Mouse (Mus musculus): ENCODE measurements around the gene Il17rd.
A peak's percentile ranks its signal among the peaks of the same experiment; 100 is the strongest.

Il17rd gene

GRCm38 (mm10) chr14:27048231-27048956 lies 9.7 kb downstream of the Il17rd start:
- DNase-seq, result no peak

- DNase-seq, result no peak
These were observed 11.3 kb downstream of the Il17rd start for GRCm38 (mm10) chr14:27050043-27050442.

GRCm38 (mm10) chr14:27050560-27051510 lies 12.1 kb downstream of the Il17rd start:
- no peak for DNase-seq

- DNase-seq, result no peak
These were observed 12.8 kb downstream of the Il17rd start for GRCm38 (mm10) chr14:27051511-27051895.

GRCm38 (mm10) chr14:27058535-27059223 lies 19.9 kb downstream of the Il17rd start:
- no peak for DNase-seq

GRCm38 (mm10) chr14:27059224-27059558 lies 20.4 kb downstream of the Il17rd start:
- no peak for DNase-seq

- no peak for DNase-seq
These were observed 24.6 kb downstream of the Il17rd start for GRCm38 (mm10) chr14:27063338-27063737.

GRCm38 (mm10) chr14:27066171-27066929 lies 27.6 kb downstream of the Il17rd start:
- DNase-seq, result no peak

- no peak for DNase-seq
These were observed 29.1 kb downstream of the Il17rd start for GRCm38 (mm10) chr14:27067866-27068271.

- DNase-seq, result no peak
These were observed 30.8 kb downstream of the Il17rd start for GRCm38 (mm10) chr14:27069434-27070097.

- no peak for DNase-seq
These were observed 31.4 kb downstream of the Il17rd start for GRCm38 (mm10) chr14:27070128-27070527.

- no peak for DNase-seq
These were observed 32.0 kb downstream of the Il17rd start for GRCm38 (mm10) chr14:27070758-27071157.

- DNase-seq, result no peak
These were observed 33.2 kb downstream of the Il17rd start for GRCm38 (mm10) chr14:27071985-27072384.

- DNase-seq, result no peak
These were observed 36.3 kb downstream of the Il17rd start for GRCm38 (mm10) chr14:27075084-27075483.

- DNase-seq, result peak; percentile 56
These were observed 37.3 kb downstream of the Il17rd start for GRCm38 (mm10) chr14:27075909-27076521.

GRCm38 (mm10) chr14:27076522-27076920 lies 37.8 kb downstream of the Il17rd start:
- DNase-seq, result no peak

- peak; percentile 65 for DNase-seq
These were observed 43.0 kb downstream of the Il17rd start for GRCm38 (mm10) chr14:27081536-27082275.

- no peak for DNase-seq
These were observed 46.7 kb downstream of the Il17rd start for GRCm38 (mm10) chr14:27085471-27085870.

- DNase-seq, result no peak
These were observed 47.3 kb downstream of the Il17rd start for GRCm38 (mm10) chr14:27085999-27086398.

- DNase-seq, result no peak
These were observed 55.5 kb downstream of the Il17rd start for GRCm38 (mm10) chr14:27094247-27094646.

GRCm38 (mm10) chr14:27096133-27096532 lies 57.4 kb downstream of the Il17rd start:
- no peak for DNase-seq
